Mouse (Mus musculus): ENCODE data around the gene Prh1.
"Not testable (repeated sequence)": the region's sequence is repeated elsewhere in the genome, so short reads cannot be mapped to it uniquely, and the experiment has no call there.

Prh1 gene

DNA sequence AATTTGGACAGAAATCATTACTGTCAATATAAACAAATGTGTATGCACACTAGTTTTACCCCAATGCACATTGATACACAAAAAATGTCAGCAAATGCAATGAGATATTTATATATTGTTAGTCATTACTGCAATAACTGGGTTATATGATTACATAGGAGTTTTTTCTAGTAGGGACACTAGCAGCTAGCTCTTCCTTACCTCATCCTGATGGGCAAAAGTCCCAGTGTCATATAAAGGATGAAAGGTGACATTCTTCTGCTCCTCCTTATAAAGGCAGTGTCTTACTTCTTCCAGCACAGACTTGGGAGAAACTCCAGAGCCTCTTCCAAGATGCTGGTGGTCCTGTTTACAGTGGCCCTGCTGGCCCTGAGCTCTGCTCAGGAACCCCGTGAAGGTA, at the start of gene Prh1:
Gene Prh1, plus strand, starts transcription at position 301 of the 400 bp plus-strand sequence.
- not testable (repeated sequence) for DNase-seq

- not testable (repeated sequence) for DNase-seq
Observed at GRCm38 (mm10) chr6:132595613-132596012, 26.0 kb downstream of the Prh1 start, which contains the start of gene Prp2. TSS of gene Prp2 (plus strand) at chr6:132595913.

Measured in cerebellum, adult 9-10 months (tissue).